Mouse (Mus musculus) liver (tissue): ENCODE data around the gene Nat8f4.
"Not testable (repeated sequence)": the region's sequence is repeated elsewhere in the genome, so short reads cannot be mapped to it uniquely, and the experiment has no call there.

Source experiments
- DNase-seq: peaks from one replicate; pipeline ENCODE4 v3.0.0-alpha.2; 2020; ENCODE audit warnings: mixed read lengths

Gene Nat8f4

GRCm38 (mm10) chr6:85904642-85905061 is at the start of gene Nat8f4:
Gene Nat8f4 (minus strand): TSS chr6:85904884.
- peak; percentile 67 for DNase-seq

- DNase-seq, result no peak
Measured at GRCm38 (mm10) chr6:85948549-85948948, 43.9 kb upstream of the Nat8f4 start.

- DNase-seq, result peak; percentile 43
Measured at GRCm38 (mm10) chr6:85942469-85942868, 37.8 kb upstream of the Nat8f4 start.

GRCm38 (mm10) chr6:85938701-85939100 is 34.0 kb upstream of the Nat8f4 start:
- DNase-seq, result no peak

GRCm38 (mm10) chr6:85936508-85937465 is 32.1 kb upstream of the Nat8f4 start:
- DNase-seq, result peak; percentile 85

GRCm38 (mm10) chr6:85935646-85936045 is 31.0 kb upstream of the Nat8f4 start:
- DNase-seq, result no peak

- DNase-seq, result no peak
Measured at GRCm38 (mm10) chr6:85934047-85934446, 29.4 kb upstream of the Nat8f4 start.

- no peak for DNase-seq
Measured at GRCm38 (mm10) chr6:85929312-85929711, 24.6 kb upstream of the Nat8f4 start.

- DNase-seq, result no peak
Measured at GRCm38 (mm10) chr6:85927476-85928464, 23.1 kb upstream of the Nat8f4 start.

GRCm38 (mm10) chr6:85926709-85927108 is 22.0 kb upstream of the Nat8f4 start:
- DNase-seq, result no peak

GRCm38 (mm10) chr6:85923643-85924042 is 19.0 kb upstream of the Nat8f4 start:
- no peak for DNase-seq

GRCm38 (mm10) chr6:85919401-85919800 is 14.7 kb upstream of the Nat8f4 start:
- no peak for DNase-seq

- DNase-seq, result not testable (repeated sequence)
Measured at GRCm38 (mm10) chr6:85918341-85918740, 13.7 kb upstream of the Nat8f4 start.

- no peak for DNase-seq
Measured at GRCm38 (mm10) chr6:85916596-85916995, 11.9 kb upstream of the Nat8f4 start.

- peak; percentile 91 for DNase-seq
Measured at GRCm38 (mm10) chr6:85915539-85916513, 11.1 kb upstream of the Nat8f4 start, which contains the start of gene Nat8f1. Gene Nat8f1 (minus strand): TSS chr6:85915687.

- DNase-seq, result peak; percentile 26
Measured at GRCm38 (mm10) chr6:85915141-85915538, 10.5 kb upstream of the Nat8f4 start.

GRCm38 (mm10) chr6:85911587-85911986 is 6.9 kb upstream of the Nat8f4 start, which contains the start of gene Tprkb:
Gene Tprkb (plus strand): TSS chr6:85911865.
- no peak for DNase-seq

- DNase-seq, result no peak
Measured at GRCm38 (mm10) chr6:85909704-85910103, 5.0 kb upstream of the Nat8f4 start.

- no peak for DNase-seq
Measured at GRCm38 (mm10) chr6:85908341-85908740, 3.7 kb upstream of the Nat8f4 start.

GRCm38 (mm10) chr6:85906911-85907351 is 2.2 kb upstream of the Nat8f4 start:
- not testable (repeated sequence) for DNase-seq

- DNase-seq, result no peak
Measured at GRCm38 (mm10) chr6:85902303-85902702, 2.4 kb downstream of the Nat8f4 start.
